ENCODE assay signal across 29 mouse cellular contexts in genomic region chr1:134563726-134564125, GRCm38 (mm10). TPM values are rescaled to one million over a fixed set of nuclear protein-coding genes. Genes with fewer than 3 reads are reported as not detected.
DNase-seq lines count a peak whose midpoint lies in the region; ATAC-seq and TF ChIP-seq lines count a peak whose summit lies in the region.
"Had no signal": no experiment of that assay in that cellular context is flagged by ENCODE, and none has a peak within 500 bp of the region (broad histone marks: within the 10 kb centered on the region; RNA-seq: fewer than 3 reads in every experiment).

No protein-coding gene starts in this region.

- no peak for TF ChIP-seq EP300 in ES-Bruce4 (IDR thresholded peaks at IDR 0.05; ENCODE audit: insufficient read depth, low read depth, low read length)

- peaks cover 28% of the 10 kb centered on the region for H3K4me1 ChIP-seq in hindbrain, embryonic 12.5 days
- H3K4me1 ChIP-seq in hindbrain, embryonic 16.5 days (ENCODE audit: control insufficient read depth, insufficient read depth, low read depth, low read length), result peaks cover 17% of the 10 kb centered on the region
- H3K4me1 ChIP-seq in neural tube, embryonic 13.5 days (replicated peaks), result peaks cover 64% of the 10 kb centered on the region
- H3K4me1 ChIP-seq in neural tube, embryonic 15.5 days, result peaks cover 36% of the 10 kb centered on the region
- H3K4me1 ChIP-seq in ES-Bruce4 (ENCODE audit: control insufficient read depth, insufficient read depth, low read length), result peaks cover 10% of the 10 kb centered on the region
- H3K4me1 ChIP-seq in midbrain, postnatal 0 days (ENCODE audit: insufficient read depth, low read length), result peaks cover 8% of the 10 kb centered on the region; the same call in 1 of the 2 replicates

- 89% methylated on average over 3 of the region's 3 CpGs for WGBS in hindbrain, embryonic 12.5 days
- 88% methylated on average over 3 of the region's 3 CpGs for WGBS in hindbrain, embryonic 16.5 days
- WGBS in neural tube, embryonic 13.5 days, result 88% methylated on average over 3 of the region's 3 CpGs
- WGBS in neural tube, embryonic 15.5 days, result 87% methylated on average over 3 of the region's 3 CpGs
- WGBS in midbrain, postnatal 0 days, result 88% methylated on average over 3 of the region's 3 CpGs

- H3K4me2 ChIP-seq in hindbrain, embryonic 12.5 days (replicated peaks), result peak overlapping the region; percentile 19; the same call in 1 of the 2 replicates
- H3K4me2 ChIP-seq in hindbrain, embryonic 16.5 days (ENCODE audit: low read length), result no peak overlapping the region
- peak overlapping the region; percentile 83; the same call in 1 of the 2 replicates for H3K4me2 ChIP-seq in neural tube, embryonic 13.5 days
- H3K4me2 ChIP-seq in neural tube, embryonic 15.5 days, result no peak overlapping the region
- H3K4me2 ChIP-seq in midbrain, postnatal 0 days (ENCODE audit: low read depth, low read length, poor library complexity, severe bottlenecking), result peak overlapping the region; percentile 6; the same call in 1 of the 2 replicates
- H3K4me2 ChIP-seq: forebrain, embryonic 12.5 days; liver, embryonic 12.5 days had no signal

- no peaks in the 10 kb centered on the region for H3K27me3 ChIP-seq in hindbrain, embryonic 12.5 days
- no peaks in the 10 kb centered on the region for H3K27me3 ChIP-seq in hindbrain, embryonic 16.5 days (replicated peaks; ENCODE audit: control insufficient read depth, insufficient read depth, low read length)
- no peaks in the 10 kb centered on the region for H3K27me3 ChIP-seq in neural tube, embryonic 13.5 days
- no peaks in the 10 kb centered on the region for H3K27me3 ChIP-seq in neural tube, embryonic 15.5 days (replicated peaks)
- no peaks in the 10 kb centered on the region for H3K27me3 ChIP-seq in ES-Bruce4 (ENCODE audit: control insufficient read depth, insufficient read depth, low read length, poor library complexity, severe bottlenecking)
- no peaks in the 10 kb centered on the region for H3K27me3 ChIP-seq in midbrain, postnatal 0 days (ENCODE audit: insufficient read depth, low read length)
- H3K27me3 ChIP-seq: forebrain, embryonic 12.5 days; liver, embryonic 12.5 days; Patski had no signal

- DNase-seq in midbrain, postnatal 0 days (ENCODE audit: low spot score), result no peak
- DNase-seq: adrenal gland, postnatal 10 days; cerebellum, adult 8-10 months; cerebellum, postnatal 36 days; gastrocnemius, postnatal 10 days; heart, postnatal 36 days; kidney, adult 8-10 months; layer of hippocampus, postnatal 36 days; left cerebral cortex, postnatal 4 days; liver, postnatal 0 days; lung, postnatal 36 days had no signal

- no peak overlapping the region for H3K4me3 ChIP-seq in hindbrain, embryonic 12.5 days
- no peak overlapping the region for H3K4me3 ChIP-seq in hindbrain, embryonic 16.5 days (ENCODE audit: low read length)
- no peak overlapping the region for H3K4me3 ChIP-seq in neural tube, embryonic 13.5 days
- no peak overlapping the region for H3K4me3 ChIP-seq in neural tube, embryonic 15.5 days (replicated peaks)
- no peak overlapping the region; the same call in 1 of the 2 replicates for H3K4me3 ChIP-seq in ES-Bruce4 (ENCODE audit: low read depth, low read length)
- H3K4me3 ChIP-seq in midbrain, postnatal 0 days (ENCODE audit: low read depth, low read length), result no peak overlapping the region
- H3K4me3 ChIP-seq: forebrain, embryonic 12.5 days; heart, embryonic 10.5 days; liver, embryonic 12.5 days had no signal

- no peak for TF ChIP-seq POLR2A in ES-Bruce4 (IDR thresholded peaks at IDR 0.05; ENCODE audit: insufficient read depth, low read length)

- H3K9ac ChIP-seq in hindbrain, embryonic 12.5 days, result no peak overlapping the region
- H3K9ac ChIP-seq in hindbrain, embryonic 16.5 days (ENCODE audit: low read depth, low read length), result no peak overlapping the region
- H3K9ac ChIP-seq in neural tube, embryonic 13.5 days, result no peak overlapping the region
- H3K9ac ChIP-seq in neural tube, embryonic 15.5 days (replicated peaks), result no peak overlapping the region
- no peak overlapping the region for H3K9ac ChIP-seq in ES-Bruce4 (ENCODE audit: low read depth, poor library complexity, severe bottlenecking)
- H3K9ac ChIP-seq in midbrain, postnatal 0 days (replicated peaks; ENCODE audit: low read length, poor library complexity, severe bottlenecking), result no peak overlapping the region
- H3K9ac ChIP-seq: forebrain, embryonic 12.5 days; liver, embryonic 12.5 days; liver, postnatal 0 days had no signal

- H3K27ac ChIP-seq in hindbrain, embryonic 12.5 days, result no peak overlapping the region
- H3K27ac ChIP-seq in hindbrain, embryonic 16.5 days (ENCODE audit: low read depth, low read length), result no peak overlapping the region
- H3K27ac ChIP-seq in neural tube, embryonic 13.5 days (replicated peaks), result no peak overlapping the region
- H3K27ac ChIP-seq in neural tube, embryonic 15.5 days (replicated peaks), result no peak overlapping the region
- 0 out of 2 replicates have a peak overlapping the region, but pooled peaks have one; percentile 6 for H3K27ac ChIP-seq in ES-Bruce4 (ENCODE audit: insufficient read depth, low read length)
- H3K27ac ChIP-seq in midbrain, postnatal 0 days (ENCODE audit: low read depth, low read length), result no peak overlapping the region
- H3K27ac ChIP-seq: forebrain, embryonic 12.5 days; heart, embryonic 10.5 days; kidney, postnatal 0 days; liver, embryonic 12.5 days had no signal

- TF ChIP-seq CTCF in ES-Bruce4 (IDR thresholded peaks at IDR 0.05; ENCODE audit: low read depth, low read length), result no peak
- TF ChIP-seq CTCF in midbrain, postnatal 0 days (IDR thresholded peaks at IDR 0.05), result no peak

- H3K9me3 ChIP-seq in hindbrain, embryonic 12.5 days (replicated peaks), result no peaks in the 10 kb centered on the region
- no peaks in the 10 kb centered on the region for H3K9me3 ChIP-seq in hindbrain, embryonic 16.5 days (ENCODE audit: control insufficient read depth, low read length)
- no peaks in the 10 kb centered on the region for H3K9me3 ChIP-seq in neural tube, embryonic 13.5 days
- H3K9me3 ChIP-seq in neural tube, embryonic 15.5 days (replicated peaks), result no peaks in the 10 kb centered on the region
- H3K9me3 ChIP-seq in ES-Bruce4 (replicated peaks; ENCODE audit: control insufficient read depth, insufficient read depth, low read length, poor library complexity, severe bottlenecking), result no peaks in the 10 kb centered on the region
- H3K9me3 ChIP-seq in midbrain, postnatal 0 days (ENCODE audit: low read length), result no peaks in the 10 kb centered on the region
- H3K9me3 ChIP-seq: forebrain, embryonic 12.5 days; G1E; heart, embryonic 10.5 days; liver, embryonic 12.5 days had no signal

- H3K36me3 ChIP-seq in hindbrain, embryonic 12.5 days, result no peaks in the 10 kb centered on the region
- H3K36me3 ChIP-seq in hindbrain, embryonic 16.5 days (ENCODE audit: control insufficient read depth, insufficient read depth, low read length), result no peaks in the 10 kb centered on the region
- H3K36me3 ChIP-seq in neural tube, embryonic 13.5 days, result no peaks in the 10 kb centered on the region
- no peaks in the 10 kb centered on the region for H3K36me3 ChIP-seq in neural tube, embryonic 15.5 days
- H3K36me3 ChIP-seq in ES-Bruce4 (ENCODE audit: control insufficient read depth, insufficient read depth, low read length, poor library complexity, severe bottlenecking), result no peaks in the 10 kb centered on the region
- no peaks in the 10 kb centered on the region for H3K36me3 ChIP-seq in midbrain, postnatal 0 days (ENCODE audit: insufficient read depth, low read length)
- H3K36me3 ChIP-seq: forebrain, embryonic 12.5 days; heart, embryonic 10.5 days; liver, embryonic 12.5 days had no signal

- no peak for ATAC-seq in hindbrain, embryonic 12.5 days (ENCODE audit: low FRiP score)
- no peak for ATAC-seq in hindbrain, embryonic 16.5 days
- no peak for ATAC-seq in neural tube, embryonic 13.5 days (ENCODE audit: low read depth)
- ATAC-seq in neural tube, embryonic 15.5 days (ENCODE audit: low FRiP score), result no peak
- no peak for ATAC-seq in midbrain, postnatal 0 days (ENCODE audit: low FRiP score)
- no peak for ATAC-seq in erythroblast, adult 5-6 weeks (replicated peaks; ENCODE audit: low FRiP score, poor library complexity, severe bottlenecking)
- ATAC-seq: intestine, embryonic 16.5 days; liver, embryonic 12.5 days; liver, postnatal 0 days; Patski had no signal

RNA-seq across cellular contexts. Expression of gene Kdm5b, which starts 3.8 kb away (rescaled TPM):
- polyA plus RNA-seq in hindbrain, embryonic 12.5 days (2016; fragmentation: Nextera tagmentation; extraction: Ambion mirVana), result 119 and 120 TPM in 2 replicates
- polyA plus RNA-seq in hindbrain, embryonic 16.5 days (2015; fragmentation: Nextera tagmentation; extraction: Ambion mirVana), result 49.9 and 58.9 TPM in 2 replicates
- polyA plus RNA-seq in neural tube, embryonic 13.5 days (2015; fragmentation: Nextera tagmentation; extraction: Ambion mirVana), result 90.2 and 98.9 TPM in 2 replicates
- 59.0 and 59.5 TPM in 2 replicates for polyA plus RNA-seq in neural tube, embryonic 15.5 days (2015; fragmentation: Nextera tagmentation; extraction: Ambion mirVana)
- polyA plus RNA-seq in ES-Bruce4 (2011; ENCODE audit: insufficient read depth, insufficient read length, low read depth, missing spikeins), result 161 and 181 TPM in 2 replicates
- 65.9 and 69.9 TPM in 2 replicates for total RNA-seq in midbrain, postnatal 0 days (2014; rRNA removed)
- 37.3 and 43.7 TPM in 2 replicates for polyA plus RNA-seq in midbrain, postnatal 0 days (2015; fragmentation: Nextera tagmentation; extraction: Ambion mirVana)
- 15.9 and 16.3 TPM in 2 replicates for total RNA-seq in erythroblast, adult 5-6 weeks (2015; ENCODE audit: low replicate concordance)
- total RNA-seq in erythroblast, adult 5-6 weeks (2017; ENCODE audit: low replicate concordance), result 24.3 and 25.0 TPM in 2 replicates

RNA-seq across cellular contexts. Expression of gene Mgat4e, which starts 14.2 kb away (rescaled TPM):
- polyA plus RNA-seq in hindbrain, embryonic 12.5 days (2016; fragmentation: Nextera tagmentation; extraction: Ambion mirVana), result not detected in 2 replicates
- not detected in 2 replicates for polyA plus RNA-seq in hindbrain, embryonic 16.5 days (2015; fragmentation: Nextera tagmentation; extraction: Ambion mirVana)
- not detected in 2 replicates for polyA plus RNA-seq in neural tube, embryonic 13.5 days (2015; fragmentation: Nextera tagmentation; extraction: Ambion mirVana)
- not detected in 2 replicates for polyA plus RNA-seq in neural tube, embryonic 15.5 days (2015; fragmentation: Nextera tagmentation; extraction: Ambion mirVana)
- polyA plus RNA-seq in ES-Bruce4 (2011; ENCODE audit: insufficient read depth, insufficient read length, low read depth, missing spikeins), result 1.3 and 1.6 TPM in 2 replicates
- total RNA-seq in midbrain, postnatal 0 days (2014; rRNA removed), result not detected in 2 replicates
- polyA plus RNA-seq in midbrain, postnatal 0 days (2015; fragmentation: Nextera tagmentation; extraction: Ambion mirVana), result not detected in 2 replicates
- total RNA-seq in erythroblast, adult 5-6 weeks (2015; ENCODE audit: low replicate concordance), result not detected in 2 replicates
- total RNA-seq in erythroblast, adult 5-6 weeks (2017; ENCODE audit: low replicate concordance), result not detected in 2 replicates
- total RNA-seq: adrenal gland, postnatal 10 days; gastrocnemius, postnatal 10 days; heart, postnatal 36 days; layer of hippocampus, postnatal 36 days; left cerebral cortex, postnatal 4 days; megakaryocyte, adult 5-6 weeks had no signal
- polyA plus RNA-seq: embryonic facial prominence, embryonic 14.5 days; forebrain, embryonic 12.5 days; G1E; heart, embryonic 10.5 days; heart, embryonic 16.5 days; intestine, embryonic 16.5 days; kidney, postnatal 0 days; large intestine, adult 2 months; liver, embryonic 12.5 days; liver, postnatal 0 days; lung, embryonic 16.5 days; Patski had no signal

Comparison
In these comparisons a context has a peak if more than half of its experiments do, and no peak if none do; other contexts are left out.
1. H3K4me2 ChIP-seq: peak in hindbrain, embryonic 12.5 days (single experiment), neural tube, embryonic 13.5 days (single experiment) and midbrain, postnatal 0 days (single experiment); none in hindbrain, embryonic 16.5 days (single experiment) and neural tube, embryonic 15.5 days (single experiment).